Mouse (Mus musculus) megakaryocyte, embryonic 14.5 days (primary cell): Measurements from ENCODE around the gene Gm27029. TPM values are rescaled to one million over a fixed set of nuclear protein-coding genes. Genes with fewer than 3 reads are reported as not detected.
"Not testable (repeated sequence)": the region's sequence is repeated elsewhere in the genome, so short reads cannot be mapped to it uniquely, and the experiment has no call there.

Experiments used
- H3K27me3 ChIP-seq: replicated peaks from 2 replicates; pipeline ENCODE3; 2012; ENCODE audit warnings: inconsistent platforms
- H3K36me3 ChIP-seq: replicated peaks from 2 replicates; pipeline ENCODE3; 2012; ENCODE audit warnings: low read length, inconsistent platforms, mixed read lengths
- H3K4me1 ChIP-seq: 2 replicates; pipeline ENCODE4 v1.6.1; 2012; ENCODE audit warnings: inconsistent platforms
- H3K4me3 ChIP-seq: replicated peaks from 2 replicates; pipeline ENCODE3; 2012; ENCODE audit warnings: moderate library complexity, mild to moderate bottlenecking, inconsistent platforms
- H3K9me3 ChIP-seq: 2 replicates; pipeline ENCODE4 v1.6.1; 2012; ENCODE audit warnings: inconsistent platforms
- FLI1 ChIP-seq: IDR thresholded peaks from 2 replicates; pipeline ENCODE4 v1.6.1; 2012; ENCODE audit warnings: low read length, inconsistent platforms, mixed read lengths
- GATA1 ChIP-seq: IDR thresholded peaks from 3 replicates; pipeline ENCODE4 v1.6.1; 2012; ENCODE audit warnings: mixed read lengths, low read length, inconsistent platforms, borderline replicate concordance
- polyA plus RNA-seq: library from polyadenylated mRNA; stranded (reverse); fragments of >175 nt; gene quantifications from 2 replicates; pipeline ENCODE4 v1.2.3, GENCODE M21; 2012; ENCODE audit warnings: low replicate concordance; ENCODE audit not compliant: insufficient read depth

Gm27029 gene
- polyA plus RNA-seq, 1 experiment = not detected

DNA sequence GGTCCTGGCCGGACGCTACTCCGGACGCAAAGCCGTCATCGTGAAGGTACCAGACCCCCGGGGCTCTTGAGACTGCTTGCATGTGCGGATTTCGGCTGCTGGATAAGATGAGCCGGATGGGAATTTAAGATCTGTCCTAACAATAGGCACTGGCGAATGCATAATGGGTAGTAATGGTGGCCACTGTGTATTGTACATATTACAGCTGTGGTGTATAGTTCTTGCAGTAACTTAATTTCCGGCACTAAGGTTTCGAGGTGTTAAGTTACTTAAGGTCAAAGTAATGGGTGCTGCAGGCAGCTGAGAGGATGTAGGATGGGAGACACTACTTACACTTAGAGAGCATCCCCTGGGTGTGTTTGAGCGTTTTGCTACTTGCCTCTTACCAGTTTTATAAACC, 18.2 kb upstream of the Gm27029 start:
- no peaks in the 10 kb centered on the region for H3K27me3 ChIP-seq
- no peak for TF ChIP-seq GATA1
- no peak for TF ChIP-seq FLI1
- H3K9me3 ChIP-seq = no peaks in the 10 kb centered on the region
- peaks cover 32% of the 10 kb centered on the region for H3K36me3 ChIP-seq
- peaks cover 34% of the 10 kb centered on the region for H3K4me1 ChIP-seq
- H3K4me3 ChIP-seq = peak overlapping the region; percentile 95

DNA sequence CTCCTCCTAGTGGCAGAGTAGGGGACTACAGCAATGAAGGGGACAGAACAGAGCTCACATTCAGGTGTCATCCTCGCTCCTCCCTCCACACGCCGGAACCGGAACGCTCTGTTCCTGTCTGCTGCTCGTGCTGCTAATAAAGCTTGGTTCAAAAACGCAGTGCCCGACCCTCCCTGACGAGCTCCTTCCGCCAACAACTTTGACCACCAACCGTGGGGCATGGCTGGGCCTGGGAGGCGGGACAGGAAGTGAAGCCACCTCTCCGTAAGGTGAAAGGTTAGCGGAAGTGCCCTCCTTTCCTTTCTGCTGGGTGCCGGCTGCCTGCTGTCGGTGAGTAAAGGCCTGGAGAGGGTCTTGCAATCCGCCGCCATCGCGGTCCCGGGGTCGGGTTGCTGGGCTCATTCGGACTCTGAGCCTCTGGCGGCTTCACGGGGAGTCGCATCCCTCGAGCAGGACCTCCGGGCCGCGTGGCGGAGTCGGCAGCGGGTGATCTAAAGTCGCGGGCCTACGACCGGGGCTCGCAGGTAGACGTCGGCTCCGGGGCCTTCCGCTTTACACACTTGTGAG, 17.6 kb upstream of the Gm27029 start, which contains the start of gene Rpl27:
Rpl27 (plus strand) TSS at position 172 of the 567 bp plus-strand sequence.
- Histone ChIP-seq H3K36me3 (peaks cover 33% of the 10 kb centered on the region), H3K9me3 (no peaks in the 10 kb centered on the region), H3K4me1 (peaks cover 30% of the 10 kb centered on the region), H3K27me3 (no peaks in the 10 kb centered on the region), H3K4me3 (peak within 1 kb of the TSS; percentile 95)
- no peak for TF ChIP-seq GATA1
- peak; percentile 58 for TF ChIP-seq FLI1

DNA sequence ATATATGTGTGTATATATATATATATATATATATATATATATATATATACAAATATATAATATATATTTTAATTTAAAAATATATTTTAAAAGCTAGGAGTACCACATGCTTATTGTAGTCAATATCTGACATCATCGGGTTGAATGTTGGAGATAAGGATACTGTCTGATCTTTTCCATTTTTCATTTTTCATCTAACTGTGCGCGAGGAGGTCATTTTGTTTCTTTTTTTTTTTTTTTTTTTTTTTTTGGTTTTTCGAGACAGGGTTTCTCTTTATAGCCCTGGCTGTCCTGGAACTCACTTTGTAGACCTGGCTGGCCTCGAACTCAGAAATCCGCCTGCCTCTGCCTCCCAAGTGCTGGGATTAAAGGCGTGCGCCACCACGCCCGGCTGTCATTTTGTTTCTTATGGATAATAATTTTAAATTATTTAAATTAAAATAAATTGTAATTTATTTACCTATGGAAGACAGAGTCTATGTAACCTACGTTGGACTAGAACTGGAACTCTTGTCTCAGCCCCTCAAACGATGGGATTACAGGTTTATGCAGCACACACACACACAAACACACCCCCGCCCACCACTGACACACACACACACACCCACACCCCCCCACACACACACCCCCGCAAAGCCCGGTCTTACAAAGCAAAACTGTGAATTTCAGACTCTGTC, 17.0 kb upstream of the Gm27029 start:
- H3K36me3 ChIP-seq = peaks cover 38% of the 10 kb centered on the region
- H3K9me3 ChIP-seq, H3K27me3 ChIP-seq: not testable (repeated sequence)
- H3K4me3 ChIP-seq = peak overlapping the region; percentile 95
- H3K4me1 ChIP-seq = peaks cover 32% of the 10 kb centered on the region

DNA sequence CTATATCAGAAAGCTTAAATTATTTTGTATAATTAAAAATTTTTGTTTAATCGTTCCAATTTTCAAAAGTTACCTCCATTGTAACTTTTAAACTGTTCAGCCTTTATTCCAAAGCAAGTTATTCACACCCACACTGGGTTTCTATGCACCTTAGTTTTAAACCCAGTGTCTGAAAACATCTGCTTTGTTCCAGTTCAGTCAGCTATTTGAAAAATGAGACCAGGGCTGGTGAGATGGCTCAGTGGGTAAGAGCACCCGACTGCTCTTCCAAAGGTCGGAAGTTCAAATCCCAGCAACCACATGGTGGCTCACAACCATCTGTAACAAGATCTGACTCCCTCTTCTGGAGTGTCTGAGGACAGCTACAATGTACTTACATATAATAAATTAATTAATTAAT, 13.4 kb upstream of the Gm27029 start:
- peaks cover 18% of the 10 kb centered on the region for H3K4me1 ChIP-seq
- not testable (repeated sequence) for H3K27me3 ChIP-seq, H3K4me3 ChIP-seq, H3K9me3 ChIP-seq
- peaks cover 37% of the 10 kb centered on the region for H3K36me3 ChIP-seq

DNA sequence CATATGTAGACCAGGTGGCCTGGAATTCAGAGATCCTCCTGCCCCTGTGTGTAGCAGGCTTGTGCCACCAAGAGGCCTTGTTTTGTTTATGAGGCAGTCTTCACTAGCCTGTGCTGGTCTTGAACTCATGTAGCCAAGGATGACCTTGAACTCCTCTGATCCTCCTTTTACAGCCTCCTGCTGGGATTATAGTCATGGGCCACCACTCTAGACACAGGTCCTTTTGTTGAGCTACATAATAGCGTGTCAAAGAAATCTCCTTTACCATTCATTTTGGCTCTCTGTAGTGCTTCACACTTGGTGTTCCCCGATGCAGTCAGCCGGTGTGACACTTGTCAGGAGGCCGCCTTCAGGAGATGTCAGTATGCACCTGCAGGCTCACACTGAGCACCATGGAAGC, 12.3 kb upstream of the Gm27029 start:
- TF ChIP-seq FLI1 (no peak), GATA1 (no peak)
- no peaks in the 10 kb centered on the region for H3K27me3 ChIP-seq

DNA sequence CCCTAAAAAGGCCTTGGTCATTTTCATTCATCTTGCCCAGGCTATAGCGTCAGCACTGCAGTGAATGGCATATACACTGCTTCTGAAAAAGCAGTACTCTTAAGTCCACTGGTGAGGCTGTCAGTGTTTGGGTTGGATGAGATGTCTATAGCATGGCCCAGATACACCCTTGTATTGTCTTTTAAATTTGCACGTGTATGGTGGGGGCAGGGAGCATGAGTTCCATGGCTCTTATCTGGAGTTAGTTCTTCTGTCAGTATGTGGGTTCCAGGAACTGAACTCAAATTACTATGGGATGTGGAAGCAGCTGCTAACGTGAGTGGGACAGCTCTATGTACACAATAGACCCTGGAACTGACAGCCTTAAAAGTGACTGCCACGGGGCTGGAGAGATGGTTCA, 11.2 kb upstream of the Gm27029 start:
- Histone ChIP-seq H3K27me3 (no peaks in the 10 kb centered on the region), H3K4me3 (no peak overlapping the region), H3K36me3 (peaks cover 55% of the 10 kb centered on the region), H3K4me1 (peaks cover 15% of the 10 kb centered on the region), H3K9me3 (no peaks in the 10 kb centered on the region)
- TF ChIP-seq FLI1 (no peak), GATA1 (no peak)

More for the DNA sequence above, 12.3 kb upstream of the Gm27029 start:
- no peaks in the 10 kb centered on the region for H3K9me3 ChIP-seq
- H3K36me3 ChIP-seq = peaks cover 45% of the 10 kb centered on the region
- no peak overlapping the region for H3K4me3 ChIP-seq
- H3K4me1 ChIP-seq = peaks cover 15% of the 10 kb centered on the region

DNA sequence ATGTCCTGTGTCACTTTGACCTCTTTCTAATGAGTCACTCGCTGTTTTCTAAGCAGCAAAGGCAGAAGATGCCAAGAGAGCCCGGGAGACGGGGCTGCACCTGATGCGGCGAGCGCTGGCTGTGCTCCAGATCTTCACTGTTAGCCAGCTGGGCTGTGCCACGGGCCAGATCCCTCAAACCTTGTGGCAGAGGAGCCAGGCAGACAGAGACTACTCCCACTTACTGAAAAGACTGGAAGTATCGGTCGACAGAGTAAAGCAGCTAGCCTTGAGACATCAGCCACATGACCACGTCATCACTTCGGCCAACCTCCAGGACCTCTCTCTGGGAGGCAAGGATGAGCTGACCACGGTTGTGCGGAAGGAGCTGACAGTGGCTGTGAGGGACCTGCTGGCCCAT, 8.8 kb upstream of the Gm27029 start:
- Histone ChIP-seq H3K4me3 (no peak overlapping the region), H3K27me3 (no peaks in the 10 kb centered on the region), H3K36me3 (peaks cover 80% of the 10 kb centered on the region), H3K4me1 (peaks cover 18% of the 10 kb centered on the region), H3K9me3 (no peaks in the 10 kb centered on the region)
- TF ChIP-seq FLI1 (no peak), GATA1 (no peak)

DNA sequence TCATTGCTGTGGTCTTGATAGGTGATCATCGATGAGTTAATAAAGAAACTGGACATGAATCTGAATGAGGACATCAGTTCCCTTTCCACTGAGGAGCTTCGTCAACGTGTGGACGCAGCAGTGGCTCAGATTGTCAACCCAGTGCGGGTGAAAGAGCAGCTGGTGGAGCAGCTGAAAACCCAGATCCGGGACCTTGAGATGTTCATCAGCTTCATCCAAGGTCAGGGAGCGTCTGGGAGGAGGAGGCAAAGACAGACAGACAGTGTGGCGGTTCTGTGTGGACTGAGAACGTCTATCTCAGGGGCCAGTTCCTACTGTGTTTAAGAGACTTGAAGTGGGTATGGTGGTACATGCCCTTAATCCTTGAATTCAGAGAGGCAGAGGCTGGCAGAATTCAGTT, 6.7 kb upstream of the Gm27029 start:
- H3K4me1 ChIP-seq = peaks cover 29% of the 10 kb centered on the region
- TF ChIP-seq FLI1 (no peak), GATA1 (no peak)
- no peak overlapping the region for H3K4me3 ChIP-seq
- no peaks in the 10 kb centered on the region for H3K9me3 ChIP-seq
- H3K36me3 ChIP-seq = peaks cover 77% of the 10 kb centered on the region
- no peaks in the 10 kb centered on the region for H3K27me3 ChIP-seq

DNA sequence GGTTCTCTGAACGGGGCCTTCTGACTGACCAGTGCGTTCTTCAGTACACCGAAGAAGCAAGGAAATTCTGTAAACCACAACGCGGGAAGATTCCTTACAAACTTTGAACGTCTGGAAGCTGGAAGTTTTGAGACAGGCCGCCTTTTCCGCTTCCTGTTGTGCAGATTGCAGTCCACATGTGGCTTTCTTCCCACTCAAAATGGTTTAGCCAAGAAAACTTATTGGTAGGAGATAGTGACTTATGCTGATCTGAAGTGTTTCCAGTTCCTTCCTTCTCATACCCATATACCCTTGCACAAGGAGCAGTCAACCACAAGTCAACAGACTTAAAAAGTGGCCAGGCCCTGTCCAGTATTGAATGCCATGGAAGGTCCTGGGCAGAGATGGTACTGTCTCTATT, 1.6 kb upstream of the Gm27029 start:
- peaks cover 33% of the 10 kb centered on the region for H3K36me3 ChIP-seq
- peaks cover 45% of the 10 kb centered on the region for H3K4me1 ChIP-seq
- TF ChIP-seq GATA1 (no peak), FLI1 (no peak)
- H3K9me3 ChIP-seq = no peaks in the 10 kb centered on the region
- H3K4me3 ChIP-seq = peak overlapping the region; percentile 99
- no peaks in the 10 kb centered on the region for H3K27me3 ChIP-seq

DNA sequence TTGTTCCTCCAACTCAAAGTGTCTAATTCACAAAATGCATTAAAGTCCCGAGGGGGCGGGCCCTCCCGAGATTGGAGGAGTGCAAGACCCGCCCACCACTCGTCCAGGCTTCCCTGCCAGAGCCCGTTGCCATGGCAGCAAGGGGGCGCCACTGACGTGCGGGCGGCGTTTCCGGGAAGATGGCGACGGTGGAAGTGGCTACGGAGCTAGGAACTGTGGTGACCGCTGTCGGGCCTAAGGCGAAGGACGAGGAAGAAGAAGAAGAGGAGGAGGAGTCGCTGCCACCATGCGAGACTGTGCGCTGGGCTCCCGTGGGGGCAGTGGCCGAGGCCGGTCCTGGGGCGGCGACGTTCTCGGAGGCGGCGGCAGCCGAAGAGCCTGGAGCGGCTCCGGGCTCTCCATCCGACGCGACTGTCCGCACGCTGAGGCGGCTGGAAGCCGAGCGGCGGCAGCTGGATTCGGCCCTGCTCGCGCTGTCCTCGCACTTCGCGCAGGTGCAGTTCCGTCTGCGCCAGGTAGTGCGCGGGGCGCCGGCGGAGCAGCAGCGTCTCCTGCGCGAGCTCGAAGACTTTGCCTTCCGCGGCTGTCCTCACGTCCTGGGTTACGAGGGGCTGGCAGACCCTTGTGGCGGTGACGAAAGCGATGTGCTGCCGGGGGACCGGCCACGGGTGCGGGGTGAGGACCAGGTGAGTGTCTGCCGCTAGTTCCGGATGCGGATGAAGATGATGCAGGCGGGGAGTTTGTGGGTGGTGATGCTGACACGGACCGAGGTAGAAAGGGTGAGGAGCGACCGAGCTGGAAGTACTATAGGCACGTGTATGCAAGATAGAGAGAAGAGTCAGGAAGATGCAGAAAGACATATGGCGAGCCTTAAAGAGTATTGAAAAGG, 573 bp upstream of the Gm27029 start, which contains the start of the genes Rundc1 and Ptges3l:
Rundc1 (plus strand) TSS at position 161 of the 889 bp plus-strand sequence.
Ptges3l (minus strand) TSS at position 409 of the 889 bp plus-strand sequence.
- no peaks in the 10 kb centered on the region for H3K9me3 ChIP-seq
- TF ChIP-seq FLI1 (no peak), GATA1 (no peak)
- H3K36me3 ChIP-seq = peaks cover 23% of the 10 kb centered on the region
- no peaks in the 10 kb centered on the region for H3K27me3 ChIP-seq
- peaks cover 46% of the 10 kb centered on the region for H3K4me1 ChIP-seq
- peak within 1 kb of the TSS; percentile 99 for H3K4me3 ChIP-seq
